Mouse (Mus musculus): Measurements from ENCODE around the gene Ptpre.
"Not testable (repeated sequence)": the region's sequence is repeated elsewhere in the genome, so short reads cannot be mapped to it uniquely, and the experiment has no call there.

Ptpre gene

GRCm38 (mm10) chr7:135697021-135697740 is 159.9 kb downstream of the Ptpre start:
- peak; percentile 39 for DNase-seq

GRCm38 (mm10) chr7:135698362-135698761 is 161.1 kb downstream of the Ptpre start:
- DNase-seq: no peak

- not testable (repeated sequence) for DNase-seq
These were observed 162.1 kb downstream of the Ptpre start for GRCm38 (mm10) chr7:135699351-135699750.

GRCm38 (mm10) chr7:135703600-135704148 is 166.4 kb downstream of the Ptpre start:
- DNase-seq: no peak

GRCm38 (mm10) chr7:135704251-135704650 is 167.0 kb downstream of the Ptpre start:
- DNase-seq: peak; percentile 22

- DNase-seq: no peak
These were observed 167.8 kb downstream of the Ptpre start for GRCm38 (mm10) chr7:135705083-135705482.

- DNase-seq: no peak
These were observed 168.5 kb downstream of the Ptpre start for GRCm38 (mm10) chr7:135705753-135706152.

GRCm38 (mm10) chr7:135710702-135711101 is 173.4 kb downstream of the Ptpre start:
- DNase-seq: no peak

GRCm38 (mm10) chr7:135712534-135712933 is 175.3 kb downstream of the Ptpre start:
- DNase-seq: no peak

GRCm38 (mm10) chr7:135713326-135713725 is 176.0 kb downstream of the Ptpre start:
- no peak for DNase-seq

- DNase-seq: no peak
These were observed 177.9 kb downstream of the Ptpre start for GRCm38 (mm10) chr7:135715166-135715565.

- peak; percentile 16 for DNase-seq
These were observed 178.6 kb downstream of the Ptpre start, which contains the start of gene Mki67 for GRCm38 (mm10) chr7:135715642-135716444. TSS of gene Mki67 (minus strand) at chr7:135716361.

GRCm38 (mm10) chr7:135716445-135716877 is 179.2 kb downstream of the Ptpre start:
- DNase-seq: peak; percentile 93

- no peak for DNase-seq
These were observed 179.8 kb downstream of the Ptpre start for GRCm38 (mm10) chr7:135716968-135717557.

- no peak for DNase-seq
These were observed 184.2 kb downstream of the Ptpre start for GRCm38 (mm10) chr7:135721436-135721992.

GRCm38 (mm10) chr7:135722011-135722838 is 184.9 kb downstream of the Ptpre start:
- DNase-seq: no peak

GRCm38 (mm10) chr7:135723672-135724341 is 186.5 kb downstream of the Ptpre start:
- DNase-seq: peak; percentile 37

- no peak for DNase-seq
These were observed 189.4 kb downstream of the Ptpre start for GRCm38 (mm10) chr7:135726707-135727106.

- DNase-seq: peak; percentile 8
These were observed 190.8 kb downstream of the Ptpre start for GRCm38 (mm10) chr7:135728038-135728437.

GRCm38 (mm10) chr7:135734379-135734778 is 197.1 kb downstream of the Ptpre start:
- no peak for DNase-seq

- no peak for DNase-seq
These were observed 197.8 kb downstream of the Ptpre start for GRCm38 (mm10) chr7:135734911-135735646.

All from lung, postnatal 36 days (tissue).